Mouse (Mus musculus) kidney, postnatal 25 days (tissue): ENCODE measurements at regions not wholly inside any gene's neighbourhood (a gene's known extent, or its start where the extent isn't known, plus 50 kb on each side); places are given as distances from the start of the nearest gene placed in this dataset.

Experiments used
- DNase-seq, 2 experiments: peaks; one replicate each; pipeline ENCODE4 v3.0.0; 2021; ENCODE audit warnings: mixed read lengths in 2 of 2

DNA sequence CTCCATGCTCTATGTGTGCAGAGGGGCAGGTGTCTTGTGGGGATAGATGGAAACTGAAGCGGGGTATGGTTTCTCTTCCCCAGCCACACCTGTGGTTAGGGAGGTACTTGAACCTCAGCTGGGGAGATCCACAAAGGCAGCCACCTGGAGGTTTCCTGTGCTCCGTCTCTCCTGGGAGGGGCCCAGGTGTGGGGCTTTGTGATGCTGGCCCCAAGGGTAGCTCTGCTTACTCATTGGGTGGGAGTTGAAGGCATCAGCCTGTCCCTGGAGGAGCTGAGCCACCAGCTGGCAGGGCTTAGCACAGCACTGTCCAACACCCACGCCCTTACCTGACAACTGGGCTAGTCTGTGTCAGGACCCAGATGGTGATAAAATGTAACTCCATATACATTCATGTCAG lies 81.4 kb downstream of the Lhx2 start:
- no peak for DNase-seq

DNA sequence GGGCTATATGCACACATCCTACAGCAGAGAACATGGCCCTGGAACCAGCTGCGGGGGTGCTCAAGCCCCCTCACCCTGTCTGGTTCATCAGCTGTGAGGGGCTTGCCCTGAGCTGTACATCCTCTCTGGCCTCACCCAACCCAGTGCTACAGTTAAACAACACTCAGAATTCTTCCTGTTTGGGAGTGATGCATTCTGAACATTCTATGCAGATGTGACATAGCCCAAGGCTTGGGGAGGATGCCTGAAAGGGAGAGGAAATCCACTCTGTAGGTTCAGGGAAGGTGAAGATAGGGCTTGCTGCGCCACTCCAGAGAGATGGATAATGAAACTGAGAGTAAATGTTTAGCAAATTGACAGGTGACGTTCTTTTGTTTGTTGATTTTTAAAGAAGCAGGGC lies 83.3 kb downstream of the Lhx2 start:
- no peak for DNase-seq

DNA sequence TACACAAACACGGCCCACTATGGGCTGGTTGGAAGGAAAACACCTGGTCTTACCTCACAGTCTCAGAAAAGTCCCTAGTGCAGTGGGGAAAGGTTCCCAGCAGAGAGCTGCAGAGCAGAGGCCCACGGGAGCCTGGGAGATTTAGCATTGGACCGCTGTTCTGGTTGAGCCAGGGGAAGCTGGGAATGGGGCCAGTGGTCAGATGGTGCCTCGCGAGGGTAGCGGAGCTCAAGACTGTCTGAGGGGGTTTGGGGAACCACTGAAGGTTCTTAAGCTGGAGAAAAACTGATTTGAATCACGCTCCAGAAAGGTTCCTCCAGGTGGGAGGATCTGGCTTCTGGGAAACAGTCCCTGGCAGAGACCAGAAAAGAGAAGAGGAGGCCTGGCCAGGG lies 84.8 kb downstream of the Lhx2 start:
- DNase-seq: no peak

DNA sequence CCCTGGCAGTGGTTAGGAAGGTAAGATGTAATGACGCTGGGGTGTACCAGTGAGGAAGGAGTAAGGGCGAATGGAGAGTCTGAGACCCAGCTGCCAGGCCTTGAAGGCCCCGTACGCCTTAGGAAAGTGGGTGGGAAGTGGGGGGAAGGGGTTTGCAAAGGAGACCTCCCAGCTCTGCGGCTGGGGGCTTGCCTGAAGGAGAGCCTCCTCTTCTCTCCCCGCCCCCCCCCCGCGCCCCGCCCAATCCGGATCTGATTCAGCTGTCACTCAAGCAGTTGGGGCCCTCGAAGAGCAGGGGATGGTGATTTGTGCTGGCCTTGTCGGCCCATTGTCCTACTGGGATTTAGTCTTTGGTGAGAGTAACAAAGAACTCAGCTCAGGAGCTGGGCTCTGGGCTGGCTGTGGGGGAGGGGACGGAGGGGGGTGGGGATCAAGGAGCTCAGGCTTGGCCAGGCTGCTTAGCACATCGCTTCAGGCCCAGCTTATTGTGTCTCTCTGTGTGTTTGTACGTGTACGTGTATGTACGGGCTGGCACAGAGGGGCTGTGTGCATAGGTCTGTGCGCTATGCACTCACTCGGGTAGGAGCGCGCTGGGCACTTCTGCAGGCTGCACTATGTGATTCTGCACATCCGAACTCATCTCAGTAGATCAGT lies 85.3 kb downstream of the Lhx2 start:
- no peak for DNase-seq

DNA sequence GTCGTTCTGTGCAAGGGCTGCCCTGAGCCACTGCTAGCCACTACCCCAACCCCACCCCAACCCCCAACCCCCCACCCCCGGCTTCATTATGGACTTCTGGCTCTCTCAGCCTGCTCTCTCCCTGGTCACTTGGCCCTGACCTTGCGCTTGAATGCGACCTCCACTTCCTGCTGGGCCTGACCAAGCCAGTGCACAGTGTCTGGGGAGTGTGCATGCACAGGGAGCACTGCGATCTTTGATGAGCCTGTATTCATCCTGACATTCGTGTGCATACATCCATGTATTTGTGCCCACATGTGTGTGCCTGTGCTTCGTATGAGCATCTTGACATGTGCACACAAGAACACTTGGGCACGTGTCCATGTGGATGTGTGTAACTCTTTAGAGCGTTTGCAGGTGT lies 85.9 kb downstream of the Lhx2 start:
- DNase-seq: peak in 1 of 2 experiments; percentile 19

DNA sequence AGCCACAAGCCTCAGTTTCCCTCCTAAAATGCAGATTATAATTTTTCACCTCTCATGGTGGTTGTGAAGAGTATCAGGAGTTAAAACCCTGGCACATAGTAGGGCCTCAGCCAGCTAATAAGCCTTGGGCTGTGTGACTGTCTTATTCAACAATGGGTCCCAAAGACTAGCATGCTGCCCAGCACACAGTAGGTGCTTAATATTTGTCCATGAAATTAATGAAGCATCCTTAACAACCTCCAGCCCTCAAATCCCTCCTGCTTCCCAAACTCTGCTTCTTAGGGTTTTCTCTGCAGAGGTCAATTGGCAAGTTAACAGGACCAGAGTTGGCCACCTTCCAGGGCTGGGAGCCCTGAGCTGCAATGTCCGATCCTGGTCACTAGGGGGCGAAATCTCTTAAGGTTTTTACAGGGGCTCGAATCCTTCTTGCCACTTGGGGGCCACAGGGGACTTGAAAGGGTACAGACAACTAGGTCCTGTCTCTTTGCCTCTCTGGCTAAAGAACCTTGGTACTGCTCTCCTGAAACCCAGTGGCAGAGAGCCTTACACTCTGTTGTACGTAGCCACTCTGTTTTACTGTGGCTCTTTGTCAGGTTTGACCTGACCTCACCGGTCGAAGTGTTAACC lies 81.6 kb upstream of the Nek6 start:
- DNase-seq: peak; percentile 73 to 84

DNA sequence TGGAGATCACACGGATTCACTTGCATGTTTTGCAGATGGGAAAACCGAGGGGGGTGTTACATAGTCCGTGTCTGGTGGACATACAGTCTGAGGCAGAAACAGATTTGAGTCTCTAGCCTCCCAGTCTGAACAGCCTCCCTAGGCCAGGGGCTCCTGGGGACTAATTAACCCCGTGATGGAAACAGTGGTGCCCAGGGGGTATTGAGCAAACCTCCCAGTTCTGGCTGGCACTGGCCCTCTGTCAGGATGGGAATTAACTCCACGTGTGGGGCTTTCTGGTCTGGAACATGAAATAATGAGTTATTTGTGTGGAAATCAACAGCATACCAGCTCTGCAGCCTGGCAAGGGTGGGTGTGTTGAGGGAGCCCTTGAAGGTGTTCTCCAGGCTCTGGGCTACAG lies 79.9 kb upstream of the Nek6 start:
- no peak for DNase-seq

DNA sequence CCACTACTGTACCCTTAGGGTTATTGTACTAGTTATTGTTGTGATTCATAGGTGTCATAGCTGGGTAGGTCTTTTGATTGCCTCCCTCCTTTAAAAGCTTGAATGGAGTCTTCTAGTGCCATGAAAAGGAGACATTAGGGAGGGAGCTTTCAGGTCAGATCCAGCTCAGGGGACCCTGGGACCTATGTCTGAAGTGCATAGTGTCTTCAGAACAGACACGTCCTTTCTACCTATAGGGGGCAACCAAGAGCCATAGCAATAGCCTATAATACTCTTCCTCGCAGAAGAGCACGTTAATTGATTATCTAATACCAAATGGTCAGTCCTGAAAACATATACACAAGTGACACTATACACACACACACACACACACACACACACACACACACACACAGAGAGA lies 77.7 kb upstream of the Nek6 start:
- peak in 1 of 2 experiments; percentile 44 for DNase-seq

DNA sequence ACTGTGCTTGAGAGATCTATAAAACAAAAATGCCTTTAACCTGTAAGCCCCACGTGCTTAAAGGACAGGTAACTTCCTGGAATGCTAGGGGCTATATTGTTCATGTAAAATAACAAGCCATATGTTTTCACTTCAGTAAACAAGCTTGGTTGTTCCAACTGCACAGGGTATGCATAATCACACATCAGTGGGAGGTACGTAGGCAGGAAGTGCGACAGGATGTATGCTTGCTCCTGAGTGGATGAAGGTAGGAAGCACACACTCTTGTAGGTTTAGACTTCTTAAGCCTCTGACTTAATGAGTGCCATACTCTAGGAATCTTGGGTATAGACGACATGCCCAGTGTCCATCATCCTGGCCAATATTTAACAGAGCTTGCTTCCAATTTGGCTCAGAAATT lies 74.7 kb upstream of the Nek6 start:
- DNase-seq: no peak

DNA sequence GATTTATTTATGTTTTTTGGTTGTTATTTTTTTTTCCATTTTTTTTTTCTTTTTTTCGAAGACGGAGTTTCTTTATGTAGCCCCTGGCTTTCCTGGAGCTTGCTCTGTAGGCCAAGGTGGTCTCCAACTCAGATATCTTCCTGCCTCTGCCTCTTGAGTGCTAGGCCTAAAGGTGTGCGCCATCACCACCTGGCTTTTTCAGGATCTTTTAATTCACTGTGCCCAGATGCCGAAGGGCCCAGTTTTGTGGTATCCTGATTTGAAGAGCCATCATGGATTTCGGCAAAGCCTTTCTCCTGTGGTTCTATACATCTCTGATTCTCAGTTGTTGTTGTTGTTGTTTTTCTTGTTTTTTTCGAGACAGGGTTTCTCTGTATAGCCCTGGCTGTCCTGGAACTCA lies 72.3 kb upstream of the Nek6 start:
- no peak for DNase-seq

DNA sequence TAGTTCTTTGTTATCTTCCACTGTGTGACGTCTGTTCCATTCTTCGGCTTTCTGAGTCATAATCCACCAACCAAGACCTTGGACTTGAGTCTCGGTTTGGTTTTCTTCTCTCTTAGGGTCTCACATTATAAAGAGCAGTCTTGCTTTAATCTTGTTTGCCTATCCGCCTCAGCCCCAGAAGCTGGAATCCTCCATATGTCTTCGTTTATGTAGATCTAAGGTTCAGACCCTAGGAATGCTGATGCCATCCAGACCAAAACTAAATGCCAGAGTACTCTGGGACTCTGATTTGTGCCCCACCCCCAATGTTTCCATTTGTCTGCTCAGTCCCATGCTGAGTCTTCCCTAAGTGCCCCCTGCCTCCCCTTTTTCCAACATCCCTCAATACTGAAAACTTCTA lies 71.5 kb upstream of the Nek6 start:
- no peak for DNase-seq

DNA sequence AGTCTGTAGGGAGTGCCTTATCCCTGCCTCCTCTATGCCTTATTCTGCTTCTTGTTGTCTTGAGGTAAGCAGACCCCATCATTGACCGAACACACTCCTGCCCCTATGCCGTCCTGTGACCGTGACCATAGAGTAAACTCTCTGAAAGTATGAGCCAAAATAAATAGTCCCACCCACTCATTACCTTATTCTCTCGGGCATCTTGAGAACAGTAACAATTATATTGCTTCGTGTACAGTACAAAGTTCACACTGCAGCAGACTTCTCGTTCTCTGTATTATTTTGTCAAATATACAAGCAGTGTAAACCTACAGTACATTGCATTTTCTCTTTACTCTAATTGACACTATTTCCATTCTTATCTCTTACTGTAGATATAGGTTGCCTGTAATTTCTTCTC lies 62.4 kb upstream of the Nek6 start:
- no peak for DNase-seq

DNA sequence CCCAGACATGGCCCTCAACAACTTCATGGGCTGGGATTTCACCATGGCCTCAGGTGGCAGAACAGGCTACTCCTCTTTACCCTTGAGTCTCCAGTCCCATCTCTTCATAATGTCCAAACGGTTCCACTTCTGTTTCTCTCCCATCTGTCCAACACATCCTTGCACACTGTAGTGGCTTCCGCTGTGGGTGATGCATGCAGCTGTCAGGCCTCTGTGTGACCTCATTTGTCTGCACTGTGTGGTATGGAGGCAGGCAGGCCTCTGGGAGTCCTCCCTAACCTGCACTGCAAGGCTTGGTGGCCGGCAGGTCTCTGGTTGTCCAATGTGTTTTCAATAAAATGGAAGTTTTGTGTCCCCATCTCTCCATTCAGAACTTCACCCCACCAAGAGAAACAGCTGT lies 54.9 kb upstream of the Nek6 start:
- DNase-seq: no peak

DNA sequence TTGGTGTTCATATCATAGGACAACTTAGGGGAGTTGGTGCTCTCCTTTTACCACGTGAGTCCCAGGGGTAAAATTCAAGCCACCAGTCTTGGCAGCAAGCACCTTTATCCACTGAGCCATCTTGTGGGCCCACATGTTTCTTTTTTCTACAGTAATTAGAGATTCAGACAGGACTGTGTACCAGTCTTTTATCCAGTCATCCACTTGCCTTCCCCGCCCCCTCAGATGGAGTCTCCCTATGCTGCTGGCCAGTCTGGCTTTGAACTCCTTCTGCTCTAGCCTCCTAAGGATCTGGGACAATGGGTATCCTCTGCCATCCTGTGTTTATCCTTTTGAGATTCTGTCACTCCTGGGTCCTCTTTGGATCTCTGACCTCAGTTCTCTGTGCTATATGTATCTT lies 51.1 kb upstream of the Nek6 start:
- DNase-seq: no peak

DNA sequence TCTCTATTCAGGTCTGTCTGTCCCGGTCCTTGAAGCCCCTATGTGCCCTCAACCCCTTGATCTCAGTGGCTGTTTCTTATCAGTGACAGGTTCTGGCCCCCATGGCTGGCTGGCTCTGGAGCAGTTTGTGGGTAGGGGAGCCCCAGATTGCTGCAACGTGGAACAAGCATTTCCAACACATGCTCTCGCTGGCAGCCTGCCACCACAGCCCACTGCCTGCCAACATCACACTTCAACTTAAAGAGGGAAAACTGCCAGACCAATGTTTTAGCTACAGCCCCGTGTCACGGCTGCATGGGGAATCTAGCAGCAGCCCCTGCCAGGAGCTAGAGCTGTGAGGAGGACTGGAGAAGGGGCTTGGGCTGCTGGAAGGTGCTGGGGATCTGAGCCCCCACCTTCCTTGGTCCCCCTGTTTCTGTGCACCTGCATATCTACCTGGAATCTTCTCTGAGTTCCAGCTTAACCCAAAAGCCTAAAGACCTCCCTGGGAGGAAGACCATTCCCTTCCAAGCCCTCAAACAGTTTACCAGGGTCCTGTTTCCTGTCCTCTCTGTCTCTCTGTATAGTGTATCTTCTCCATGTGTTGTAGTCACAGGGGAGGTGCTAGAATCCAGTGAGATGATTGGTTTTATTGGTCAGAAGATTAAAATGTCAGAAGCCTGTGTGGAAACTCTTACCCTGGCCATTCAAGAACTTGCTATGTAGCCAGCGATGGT lies 50.5 kb upstream of the Nek6 start:
- DNase-seq: peak in 1 of 2 experiments; percentile 17
